Mouse (Mus musculus): ENCODE measurements around the gene Hjurp. TPM values are rescaled to one million over a fixed set of nuclear protein-coding genes. Genes with fewer than 3 reads are reported as not detected.
A peak's percentile ranks its signal among the peaks of the same experiment; 100 is the strongest.

Gene Hjurp
- total and polyA plus RNA-seq, 3 experiments: 67.6 to 80.8 (median 69.8) TPM

- no peak overlapping the region for H3K27ac ChIP-seq (ENCODE audit: insufficient read depth, low read depth)
- dilution Hi-C loops (cut with MboI; ENCODE audit: extremely low pct_ligation_motif_present, extremely low pct_unique_long_range_greater_than_20kb, low sequenced_read_pairs) (no loop called here), in situ Hi-C loops (cut with MboI; ENCODE audit: low pct_ligation_motif_present, low pct_unique_long_range_greater_than_20kb, low sequenced_read_pairs) (no loop called here)
- 0 out of 2 replicates have a peak, but pooled peaks cover 7% of the 10 kb centered on the region for H3K79me2 ChIP-seq (replicated peaks; ENCODE audit: control insufficient read depth, extremely low read depth, insufficient read depth, poor library complexity, severe bottlenecking)
- DNase-seq (ENCODE audit: extremely low read depth): no peak
- H3K9ac ChIP-seq (ENCODE audit: insufficient read depth, low read depth): no peak overlapping the region
- no peaks in the 10 kb centered on the region for H3K27me3 ChIP-seq (replicated peaks)
- no peak overlapping the region for H3K4me2 ChIP-seq (ENCODE audit: insufficient read depth, low read depth, poor library complexity, severe bottlenecking)
- peaks cover 21% of the 10 kb centered on the region for H3K9me3 ChIP-seq (replicated peaks; ENCODE audit: low read length)
- no peaks in the 10 kb centered on the region for H3K4me1 ChIP-seq (ENCODE audit: control insufficient read depth in 1 of 2, insufficient read depth in 2 of 2)
- no peak for TF ChIP-seq TBP (conservative IDR thresholded peaks at IDR 0.05; ENCODE audit: low read depth, low read length)
- 0 out of 2 replicates have a peak, but pooled peaks have one; percentile 16 for TF ChIP-seq KAT2A (IDR thresholded peaks at IDR 0.05; ENCODE audit: insufficient replicate concordance, low read length)
- peak; percentile 32; the same call in 1 of the 2 replicates for TF ChIP-seq CHD2 (IDR thresholded peaks at IDR 0.05; ENCODE audit: low read length)
- TF ChIP-seq MAZ (IDR thresholded peaks at IDR 0.05; ENCODE audit: low read depth, low read length): no peak
- no peak for TF ChIP-seq RAD21 (IDR thresholded peaks at IDR 0.05; ENCODE audit: low read depth, low read length)
- no peak for TF ChIP-seq JUND (conservative IDR thresholded peaks at IDR 0.05; ENCODE audit: low read depth, low read length)
- no peak for TF ChIP-seq GABPA (IDR thresholded peaks at IDR 0.05; ENCODE audit: insufficient replicate concordance, low read depth, low read length)
- peaks cover 85 to 90% of the 10 kb centered on the region in 2 experiments for H3K36me3 ChIP-seq (replicated peaks in 1 of 2; ENCODE audit: control insufficient read depth in 1 of 2, insufficient read depth in 1 of 2, low read length in 1 of 2)
- H3K4me3 ChIP-seq (replicated peaks in 1 of 3; ENCODE audit: low read depth in 2 of 3, low read length in 2 of 3, poor library complexity in 1 of 3): no peak overlapping the region
These were observed 7.7 kb downstream of the Hjurp start for GRCm38 (mm10) chr1:88269539-88270309.

DNA sequence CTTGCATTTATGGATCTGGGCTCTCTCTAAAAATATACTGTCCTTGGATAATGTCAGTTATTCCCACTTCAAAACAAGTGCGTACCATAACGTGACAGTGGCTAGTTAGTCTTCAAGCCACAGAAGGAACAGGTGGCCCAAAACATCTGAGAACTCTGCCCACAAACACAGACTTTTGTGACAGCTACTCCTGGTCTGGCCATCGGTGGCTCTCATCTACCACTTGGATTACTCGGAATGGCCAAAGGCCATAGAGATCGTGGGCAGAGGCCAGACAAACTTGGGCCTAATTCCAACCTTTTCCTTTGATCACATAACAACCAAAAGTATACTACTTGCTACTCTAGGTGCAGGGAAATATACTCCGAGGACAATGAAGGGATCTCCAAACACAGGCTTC, 9.4 kb downstream of the Hjurp start:
- H3K4me3 ChIP-seq (replicated peaks in 1 of 3; ENCODE audit: low read depth in 2 of 3, low read length in 2 of 3, poor library complexity in 1 of 3): no peak overlapping the region
- H3K79me2 ChIP-seq (replicated peaks; ENCODE audit: control insufficient read depth, extremely low read depth, insufficient read depth, poor library complexity, severe bottlenecking): no peaks in the 10 kb centered on the region
- H3K36me3 ChIP-seq (replicated peaks in 1 of 2; ENCODE audit: control insufficient read depth in 1 of 2, insufficient read depth in 1 of 2, low read length in 1 of 2): peaks cover 86 to 90% of the 10 kb centered on the region in 2 experiments
- no peak overlapping the region for H3K4me2 ChIP-seq (ENCODE audit: insufficient read depth, low read depth, poor library complexity, severe bottlenecking)
- no peak overlapping the region for H3K27ac ChIP-seq (ENCODE audit: insufficient read depth, low read depth)
- no peaks in the 10 kb centered on the region for H3K27me3 ChIP-seq (replicated peaks)
- in situ Hi-C loops (cut with MboI; ENCODE audit: low pct_ligation_motif_present, low pct_unique_long_range_greater_than_20kb, low sequenced_read_pairs) (no loop called here), dilution Hi-C loops (cut with MboI; ENCODE audit: extremely low pct_ligation_motif_present, extremely low pct_unique_long_range_greater_than_20kb, low sequenced_read_pairs) (no loop called here)
- DNase-seq (ENCODE audit: extremely low read depth): no peak
- H3K9ac ChIP-seq (ENCODE audit: insufficient read depth, low read depth): no peak overlapping the region
- TF ChIP-seq POLR2A (IDR thresholded peaks at IDR 0.05; ENCODE audit: low read depth, low read length): peak; percentile 18; the same call in 1 of the 2 replicates
- TF ChIP-seq HCFC1 (IDR thresholded peaks at IDR 0.05; ENCODE audit: low read depth, low read length): no peak
- TF ChIP-seq USF2 (conservative IDR thresholded peaks at IDR 0.05; ENCODE audit: low read depth, low read length): no peak
- no peak for TF ChIP-seq MAZ (IDR thresholded peaks at IDR 0.05; ENCODE audit: low read depth, low read length)
- H3K4me1 ChIP-seq (ENCODE audit: control insufficient read depth in 1 of 2, insufficient read depth in 2 of 2): no peaks in the 10 kb centered on the region
- H3K9me3 ChIP-seq (replicated peaks; ENCODE audit: low read length): peaks cover 18% of the 10 kb centered on the region

DNA sequence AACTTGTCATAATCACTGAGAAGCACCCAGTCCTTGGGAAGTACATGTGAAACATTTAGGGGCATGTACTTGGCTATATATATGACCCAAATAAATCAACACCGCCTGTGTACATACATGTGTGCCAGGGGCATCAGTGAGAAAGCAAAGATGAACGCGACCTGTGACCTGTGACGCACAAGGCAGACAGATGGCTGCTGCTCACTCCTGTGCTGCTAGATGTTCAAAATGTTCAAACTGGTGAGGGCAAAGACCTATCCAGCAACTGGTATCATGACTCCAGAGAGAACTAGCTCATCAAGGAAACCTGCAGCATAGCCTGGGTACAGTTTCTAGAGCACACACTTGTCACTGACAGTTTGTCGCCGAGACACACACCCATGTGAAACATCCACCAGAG, 9.9 kb downstream of the Hjurp start:
- no peak for DNase-seq (ENCODE audit: extremely low read depth)
- no peaks in the 10 kb centered on the region for H3K27me3 ChIP-seq (replicated peaks)
- no peak overlapping the region for H3K4me2 ChIP-seq (ENCODE audit: insufficient read depth, low read depth, poor library complexity, severe bottlenecking)
- no peaks in the 10 kb centered on the region for H3K79me2 ChIP-seq (replicated peaks; ENCODE audit: control insufficient read depth, extremely low read depth, insufficient read depth, poor library complexity, severe bottlenecking)
- in situ Hi-C loops (cut with MboI; ENCODE audit: low pct_ligation_motif_present, low pct_unique_long_range_greater_than_20kb, low sequenced_read_pairs): no loop called here
- TF ChIP-seq SIN3A (IDR thresholded peaks at IDR 0.05; ENCODE audit: low read length): 0 out of 2 replicates have a peak, but pooled peaks have one; percentile 32
- TF ChIP-seq RCOR1 (conservative IDR thresholded peaks at IDR 0.05; ENCODE audit: low read depth, low read length): no peak
- no peaks in the 10 kb centered on the region for H3K4me1 ChIP-seq (ENCODE audit: control insufficient read depth in 1 of 2, insufficient read depth in 2 of 2)
- peaks cover 16% of the 10 kb centered on the region for H3K9me3 ChIP-seq (replicated peaks; ENCODE audit: low read length)
- no peak overlapping the region for H3K9ac ChIP-seq (ENCODE audit: insufficient read depth, low read depth)
- H3K27ac ChIP-seq (ENCODE audit: insufficient read depth, low read depth): no peak overlapping the region
- H3K4me3 ChIP-seq (replicated peaks in 1 of 3; ENCODE audit: low read depth in 2 of 3, low read length in 2 of 3, poor library complexity in 1 of 3): no peak overlapping the region
- dilution Hi-C loops (cut with MboI; ENCODE audit: extremely low pct_ligation_motif_present, extremely low pct_unique_long_range_greater_than_20kb, low sequenced_read_pairs): no loop called here
- H3K36me3 ChIP-seq (replicated peaks in 1 of 2; ENCODE audit: control insufficient read depth in 1 of 2, insufficient read depth in 1 of 2, low read length in 1 of 2): peaks cover 84 to 91% of the 10 kb centered on the region in 2 experiments
